Mouse (Mus musculus) forebrain, embryonic 13.5 days (tissue): Measurements from ENCODE around the gene Trap1. TPM values are rescaled to one million over a fixed set of nuclear protein-coding genes. Genes with fewer than 3 reads are reported as not detected.
"Not testable (repeated sequence)": the region's sequence is repeated elsewhere in the genome, so short reads cannot be mapped to it uniquely, and the experiment has no call there.

Experiments used
- ATAC-seq: fragments of 200-750 bp; cut with Nextera tagmentation; 2 replicates; pipeline ENCODE4 v1.8.0; 2017
- H3K27ac ChIP-seq: fragments of 300-500 bp; sonication (generic); 2 replicates; pipeline ENCODE4 v1.5.1; 2015; ENCODE audit warnings: inconsistent platforms, mild to moderate bottlenecking, moderate library complexity
- H3K27me3 ChIP-seq: fragments of 300-500 bp; sonication (generic); 2 replicates; pipeline ENCODE4 v1.6.1; 2015; ENCODE audit warnings: mild to moderate bottlenecking, inconsistent platforms
- H3K36me3 ChIP-seq: fragments of 300-500 bp; sonication (generic); 2 replicates; pipeline ENCODE4 v1.6.1; 2015; ENCODE audit warnings: mild to moderate bottlenecking, inconsistent platforms; ENCODE audit not compliant: poor library complexity, severe bottlenecking
- H3K4me1 ChIP-seq: fragments of 300-500 bp; sonication (generic); 2 replicates; pipeline ENCODE4 v1.6.1; 2015; ENCODE audit warnings: inconsistent platforms
- H3K4me2 ChIP-seq: fragments of 300-500 bp; sonication (generic); 2 replicates; pipeline ENCODE4 v1.6.1; 2015; ENCODE audit warnings: inconsistent platforms, mild to moderate bottlenecking, moderate library complexity
- H3K4me3 ChIP-seq: fragments of 300-500 bp; sonication (generic); 2 replicates; pipeline ENCODE4 v1.5.1; 2015; ENCODE audit warnings: mild to moderate bottlenecking, inconsistent platforms
- H3K9ac ChIP-seq: fragments of 300-500 bp; sonication (generic); 2 replicates; pipeline ENCODE4 v1.6.1; 2015; ENCODE audit warnings: mild to moderate bottlenecking, inconsistent platforms
- H3K9me3 ChIP-seq: fragments of 300-500 bp; sonication (generic); replicated peaks from 2 replicates; pipeline ENCODE4 v1.6.1; 2016; ENCODE audit warnings: inconsistent platforms
- WGBS: fragments of 180-500 bp; shearing (Covaris S2); methylation state at CpG from one replicate; pipeline ENCODE4 v1.1.7; 2015; 5-methylcytosine and 5-hydroxymethylcytosine counted together
- polyA plus RNA-seq: library from polyadenylated mRNA; unstranded; fragments of >200 nt; fragmentation: Nextera tagmentation; extraction: Ambion mirVana; gene quantifications from 2 replicates; pipeline ENCODE4 v1.2.1, GENCODE M21; 2015

Trap1 gene
- 54.2 and 59.0 TPM in 2 replicates for polyA plus RNA-seq

GRCm38 (mm10) chr16:4077384-4078061 is at the start of gene Trap1:
Trap1 (minus strand) TSS chr16:4077827.
- peaks cover 16% of the 10 kb centered on the region for H3K4me1 ChIP-seq
- H3K36me3 ChIP-seq: peaks cover 12% of the 10 kb centered on the region
- H3K27me3 ChIP-seq: no peaks in the 10 kb centered on the region
- peak within 1 kb of the TSS; percentile 73 for H3K27ac ChIP-seq
- ATAC-seq: peak; percentile 99
- no peaks in the 10 kb centered on the region for H3K9me3 ChIP-seq
- WGBS: under 1% methylated on average over 58 of the region's 58 CpGs
- peak within 1 kb of the TSS; percentile 90 for H3K4me3 ChIP-seq
- peak within 1 kb of the TSS; percentile 86 for H3K9ac ChIP-seq
- H3K4me2 ChIP-seq: peak within 1 kb of the TSS; percentile 77

- Histone ChIP-seq H3K4me2 (no peak overlapping the region), H3K4me3 (no peak overlapping the region), H3K36me3 (peaks cover 91% of the 10 kb centered on the region), H3K9ac (no peak overlapping the region), H3K9me3 (no peaks in the 10 kb centered on the region), H3K27ac (no peak overlapping the region), H3K27me3 (no peaks in the 10 kb centered on the region), H3K4me1 (no peaks in the 10 kb centered on the region)
- 95% methylated on average over 4 of the region's 4 CpGs for WGBS
- ATAC-seq: no peak
Measured at GRCm38 (mm10) chr16:4117072-4117471, 39.4 kb upstream of the Trap1 start.

- ATAC-seq: no peak
- WGBS: 96% methylated on average over 2 of the region's 2 CpGs
- Histone ChIP-seq H3K9ac (no peak overlapping the region), H3K27me3 (no peaks in the 10 kb centered on the region), H3K4me1 (no peaks in the 10 kb centered on the region), H3K9me3 (no peaks in the 10 kb centered on the region), H3K4me2 (no peak overlapping the region), H3K27ac (no peak overlapping the region), H3K36me3 (peaks cover 69% of the 10 kb centered on the region), H3K4me3 (no peak overlapping the region)
Measured at GRCm38 (mm10) chr16:4100374-4100773, 22.7 kb upstream of the Trap1 start.

GRCm38 (mm10) chr16:4097521-4097920 is 19.9 kb upstream of the Trap1 start:
- Histone ChIP-seq H3K9ac (no peak overlapping the region), H3K4me3 (no peak overlapping the region), H3K27me3 (no peaks in the 10 kb centered on the region), H3K27ac (no peak overlapping the region), H3K36me3 (peaks cover 83% of the 10 kb centered on the region), H3K9me3 (no peaks in the 10 kb centered on the region), H3K4me2 (no peak overlapping the region), H3K4me1 (no peaks in the 10 kb centered on the region)
- 100% methylated on average over 1 of the region's 1 CpGs for WGBS
- ATAC-seq: no peak

GRCm38 (mm10) chr16:4096898-4097297 is 19.3 kb upstream of the Trap1 start:
- H3K36me3 ChIP-seq: peaks cover 88% of the 10 kb centered on the region
- H3K27ac ChIP-seq: no peak overlapping the region
- no peak overlapping the region for H3K9ac ChIP-seq
- H3K4me2 ChIP-seq: no peak overlapping the region
- H3K27me3 ChIP-seq: no peaks in the 10 kb centered on the region
- no peak for ATAC-seq
- H3K9me3 ChIP-seq: no peaks in the 10 kb centered on the region
- H3K4me3 ChIP-seq: no peak overlapping the region
- H3K4me1 ChIP-seq: no peaks in the 10 kb centered on the region

- Histone ChIP-seq H3K4me1 (no peaks in the 10 kb centered on the region), H3K36me3 (peaks cover 89% of the 10 kb centered on the region), H3K9ac (no peak overlapping the region), H3K4me2 (no peak overlapping the region), H3K9me3 (no peaks in the 10 kb centered on the region), H3K4me3 (no peak overlapping the region), H3K27me3 (no peaks in the 10 kb centered on the region), H3K27ac (no peak overlapping the region)
- no peak for ATAC-seq
- 95% methylated on average over 3 of the region's 3 CpGs for WGBS
Measured at GRCm38 (mm10) chr16:4096141-4096540, 18.5 kb upstream of the Trap1 start.

- WGBS: 95% methylated on average over 8 of the region's 8 CpGs
- Histone ChIP-seq H3K4me1 (no peaks in the 10 kb centered on the region), H3K27me3 (no peaks in the 10 kb centered on the region), H3K9me3 (no peaks in the 10 kb centered on the region), H3K4me2 (no peak overlapping the region), H3K9ac (no peak overlapping the region), H3K27ac (no peak overlapping the region), H3K4me3 (no peak overlapping the region), H3K36me3 (peaks cover 87% of the 10 kb centered on the region)
- no peak for ATAC-seq
Measured at GRCm38 (mm10) chr16:4087214-4087913, 9.7 kb upstream of the Trap1 start.

- Histone ChIP-seq H3K4me2 (no peak overlapping the region), H3K4me1 (no peaks in the 10 kb centered on the region), H3K4me3 (no peak overlapping the region), H3K27me3 (no peaks in the 10 kb centered on the region), H3K9me3 (no peaks in the 10 kb centered on the region), H3K9ac (no peak overlapping the region), H3K27ac (no peak overlapping the region), H3K36me3 (peaks cover 83% of the 10 kb centered on the region)
- 96% methylated on average over 9 of the region's 9 CpGs for WGBS
- ATAC-seq: no peak
Measured at GRCm38 (mm10) chr16:4085851-4086387, 8.3 kb upstream of the Trap1 start.

GRCm38 (mm10) chr16:4085051-4085450 is 7.4 kb upstream of the Trap1 start:
- Histone ChIP-seq H3K27ac (no peak overlapping the region), H3K36me3 (peaks cover 74% of the 10 kb centered on the region), H3K4me3 (no peak overlapping the region), H3K27me3 (no peaks in the 10 kb centered on the region), H3K9me3 (no peaks in the 10 kb centered on the region), H3K9ac (no peak overlapping the region), H3K4me1 (no peaks in the 10 kb centered on the region), H3K4me2 (no peak overlapping the region)
- 94% methylated on average over 7 of the region's 7 CpGs for whole genome bisulfite sequencing
- ATAC-seq: no peak

GRCm38 (mm10) chr16:4080419-4080818 is 2.8 kb upstream of the Trap1 start:
- H3K27me3 ChIP-seq, H3K9me3 ChIP-seq, ATAC-seq, H3K4me2 ChIP-seq, H3K4me3 ChIP-seq, H3K27ac ChIP-seq, H3K9ac ChIP-seq: not testable (repeated sequence)
- 85% methylated on average over 3 of the region's 3 CpGs for WGBS
- Histone ChIP-seq H3K36me3 (peaks cover 29% of the 10 kb centered on the region), H3K4me1 (peaks cover 16% of the 10 kb centered on the region)

- Histone ChIP-seq H3K4me2 (no peak overlapping the region), H3K9me3 (no peaks in the 10 kb centered on the region), H3K4me3 (no peak overlapping the region), H3K9ac (no peak overlapping the region), H3K27ac (no peak overlapping the region), H3K4me1 (peaks cover 16% of the 10 kb centered on the region), H3K27me3 (no peaks in the 10 kb centered on the region), H3K36me3 (peaks cover 21% of the 10 kb centered on the region)
- no peak for ATAC-seq
- WGBS: 83% methylated on average over 1 of the region's 1 CpGs
Measured at GRCm38 (mm10) chr16:4079656-4080055, 2.0 kb upstream of the Trap1 start.

GRCm38 (mm10) chr16:4078302-4078701 is 675 bp upstream of the Trap1 start:
- not testable (repeated sequence) for H3K9me3 ChIP-seq
- 73% methylated on average over 10 of the region's 10 CpGs for WGBS

More at GRCm38 (mm10) chr16:4078302-4078701, 675 bp upstream of the Trap1 start:
- not testable (repeated sequence) for H3K27ac ChIP-seq, H3K9ac ChIP-seq, ATAC-seq, H3K27me3 ChIP-seq
- Histone ChIP-seq H3K4me2 (peak overlapping the region; percentile 77), H3K36me3 (peaks cover 12% of the 10 kb centered on the region), H3K4me3 (peak overlapping the region; percentile 90), H3K4me1 (peaks cover 16% of the 10 kb centered on the region)
